Mouse (Mus musculus) kidney, postnatal 0 days (tissue): Measurements from ENCODE around the gene Btbd9. TPM values are rescaled to one million over a fixed set of nuclear protein-coding genes. Genes with fewer than 3 reads are reported as not detected.

ENCODE experiments used
- ATAC-seq: fragments of 200-750 bp; cut with Nextera tagmentation; replicated peaks from 2 replicates; pipeline ENCODE4 v1.8.0; 2017; ENCODE audit warnings: low read depth, moderate number of reproducible peaks, moderate TSS enrichment, moderate library complexity; ENCODE audit not compliant: low FRiP score
- DNase-seq: peaks from one replicate; pipeline ENCODE4 v3.0.0-alpha.2; 2016; ENCODE audit warnings: low spot score
- H3K27ac ChIP-seq: fragments of 300-500 bp; sonication (generic); 2 replicates; pipeline ENCODE4 v1.5.1; 2014; ENCODE audit warnings: mild to moderate bottlenecking
- H3K27me3 ChIP-seq: fragments of 300-500 bp; sonication (generic); 2 replicates; pipeline ENCODE4 v1.6.1; 2014; ENCODE audit warnings: low read length, mixed read lengths; ENCODE audit not compliant: insufficient read depth
- H3K36me3 ChIP-seq: fragments of 300-500 bp; sonication (generic); 2 replicates; pipeline ENCODE4 v1.6.1; 2014; ENCODE audit warnings: low read length, mixed read lengths; ENCODE audit not compliant: insufficient read depth
- H3K4me1 ChIP-seq: fragments of 300-500 bp; sonication (generic); replicated peaks from 2 replicates; pipeline ENCODE4 v1.6.1; 2014; ENCODE audit warnings: antibody characterized with exemption, low read length, mixed read lengths; ENCODE audit not compliant: insufficient read depth
- H3K4me2 ChIP-seq: fragments of 300-500 bp; sonication (generic); 2 replicates; pipeline ENCODE4 v1.6.1; 2014; ENCODE audit warnings: mild to moderate bottlenecking, low read length, moderate library complexity, mixed read lengths
- H3K4me3 ChIP-seq: fragments of 300-500 bp; sonication (generic); replicated peaks from 2 replicates; pipeline ENCODE4 v1.5.1; 2014; ENCODE audit warnings: low read depth, low read length
- H3K9ac ChIP-seq: fragments of 300-500 bp; sonication (generic); 2 replicates; pipeline ENCODE4 v1.6.1; 2014; ENCODE audit warnings: low read depth, low read length
- H3K9me3 ChIP-seq: fragments of 300-500 bp; sonication (generic); replicated peaks from 2 replicates; pipeline ENCODE4 v1.6.1; 2016; ENCODE audit warnings: low read length, inconsistent platforms, mixed read lengths
- CTCF ChIP-seq: IDR thresholded peaks from 2 replicates; pipeline ENCODE4 v1.5.1; 2016; ENCODE audit warnings: antibody characterized with exemption, low read depth, mild to moderate bottlenecking, moderate library complexity
- whole genome bisulfite sequencing: fragments of 180-500 bp; shearing (Covaris S2); extraction: QIAGEN DNeasy Blood & Tissue Kit; methylation state at CpG from one replicate; pipeline ENCODE4 v1.1.7; 2014; 5-methylcytosine and 5-hydroxymethylcytosine counted together
- polyA plus RNA-seq: library from polyadenylated mRNA; unstranded; fragments of >200 nt; fragmentation: Nextera tagmentation; extraction: Ambion mirVana; gene quantifications from 2 replicates; pipeline ENCODE4 v1.2.1, GENCODE M21; 2015

Gene Btbd9
- polyA plus RNA-seq, 1 experiment from 2014 or later = 41.1 TPM

DNA sequence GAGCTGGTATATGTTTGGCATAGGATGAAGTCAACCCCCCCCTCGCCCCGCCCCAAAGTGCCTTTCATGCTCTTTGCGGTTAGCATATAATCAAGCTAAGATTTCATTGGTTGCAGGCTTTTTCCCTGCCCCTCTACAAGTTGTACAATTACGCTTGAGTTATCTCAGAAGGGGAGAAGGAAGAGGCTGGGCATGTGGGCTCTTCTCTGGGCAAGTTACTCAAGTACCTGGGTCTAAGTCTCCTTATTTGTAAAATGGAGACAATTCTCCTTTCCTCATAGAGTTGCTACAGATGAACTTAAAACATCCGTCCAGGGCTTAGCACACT lies 33.7 kb upstream of the Btbd9 start:
- no peak overlapping the region for H3K4me3 ChIP-seq
- peaks cover 24% of the 10 kb centered on the region for H3K4me1 ChIP-seq
- 95% methylated on average over 5 of the region's 5 CpGs for WGBS
- DNase-seq (no peak), ATAC-seq (no peak)
- H3K27me3 ChIP-seq = no peaks in the 10 kb centered on the region
- no peak overlapping the region for H3K9ac ChIP-seq
- H3K4me2 ChIP-seq = no peak overlapping the region
- H3K27ac ChIP-seq = no peak overlapping the region
- no peaks in the 10 kb centered on the region for H3K36me3 ChIP-seq
- no peak for TF ChIP-seq CTCF
- no peaks in the 10 kb centered on the region for H3K9me3 ChIP-seq

DNA sequence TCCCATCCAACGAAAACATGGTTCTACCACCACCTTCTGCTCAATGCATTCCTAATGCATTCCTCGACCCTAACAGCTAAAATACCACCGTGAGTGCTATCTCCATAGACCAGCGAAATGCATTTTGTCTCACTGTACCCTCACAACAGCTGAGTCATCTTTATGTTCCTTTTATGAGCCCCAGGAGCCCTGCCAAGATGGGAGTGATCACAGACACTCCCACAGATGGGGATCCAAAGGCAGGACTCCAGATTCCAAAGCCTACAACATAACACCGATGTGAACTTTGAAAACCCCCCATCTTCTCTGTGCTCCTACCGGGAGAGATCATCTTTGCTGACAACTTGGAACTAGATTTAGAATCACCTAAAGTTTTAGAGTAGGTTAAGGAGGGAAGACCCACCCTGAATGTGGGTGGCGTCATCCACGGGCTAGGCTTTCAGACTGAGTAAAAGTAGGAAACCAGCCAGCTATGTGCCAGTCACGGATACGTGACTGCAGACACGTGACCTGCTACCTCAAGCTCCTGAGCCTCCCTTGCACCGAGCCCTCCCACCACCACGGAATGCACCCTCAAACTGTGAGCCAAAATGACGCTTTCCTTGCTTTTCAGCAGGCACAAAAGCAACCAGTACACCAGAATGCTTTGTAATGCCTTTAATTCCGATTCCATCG lies 33.2 kb upstream of the Btbd9 start:
- peaks cover 24% of the 10 kb centered on the region for H3K4me1 ChIP-seq
- peak; percentile 67 for DNase-seq
- no peak overlapping the region for H3K4me2 ChIP-seq
- H3K27me3 ChIP-seq = no peaks in the 10 kb centered on the region
- 63% methylated on average over 16 of the region's 16 CpGs for WGBS
- H3K36me3 ChIP-seq = no peaks in the 10 kb centered on the region
- no peak for ATAC-seq
- no peak overlapping the region for H3K27ac ChIP-seq
- H3K4me3 ChIP-seq = no peak overlapping the region
- TF ChIP-seq CTCF = no peak
- H3K9ac ChIP-seq = no peak overlapping the region
- H3K9me3 ChIP-seq = no peaks in the 10 kb centered on the region

DNA sequence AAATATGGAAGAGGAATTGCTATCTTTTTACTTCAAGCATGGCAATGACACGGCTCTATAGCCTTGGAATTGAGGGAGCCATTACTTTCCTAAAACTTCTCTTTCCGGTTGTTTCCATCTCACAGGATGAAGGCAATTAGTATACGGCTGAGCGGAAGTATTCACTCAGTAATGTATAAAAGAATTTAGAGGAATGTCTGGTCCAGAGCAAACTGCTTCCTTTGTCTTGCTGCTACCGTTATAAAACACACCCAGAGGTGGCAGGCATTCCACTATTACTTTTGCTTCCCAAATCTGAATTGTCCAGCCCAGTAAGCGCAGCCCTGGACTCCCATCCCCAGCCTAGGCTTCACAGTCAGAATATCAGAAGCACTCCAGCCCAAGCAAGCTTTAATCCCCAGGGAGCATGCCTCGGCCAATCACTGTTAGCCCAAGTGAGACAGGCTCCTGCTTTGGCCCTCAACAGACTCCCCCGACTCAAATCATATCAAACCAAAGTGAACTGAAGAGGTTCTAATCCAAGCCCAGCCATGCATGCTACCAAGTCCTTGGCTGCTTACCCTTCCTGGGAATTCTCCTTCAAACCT lies 31.7 kb upstream of the Btbd9 start:
- peaks cover 24% of the 10 kb centered on the region for H3K4me1 ChIP-seq
- 53% methylated on average over 8 of the region's 8 CpGs for WGBS
- peak; percentile 38 for DNase-seq

GRCm38 (mm10) chr17:30607330-30607729 lies 31.0 kb upstream of the Btbd9 start:
- Histone ChIP-seq H3K27me3 (no peaks in the 10 kb centered on the region), H3K4me3 (no peak overlapping the region), H3K36me3 (peaks cover 7% of the 10 kb centered on the region; the same call in 1 of the 2 replicates), H3K4me1 (peaks cover 24% of the 10 kb centered on the region), H3K4me2 (no peak overlapping the region), H3K27ac (0 out of 2 replicates have a peak overlapping the region, but pooled peaks have one; percentile 48), H3K9ac (no peak overlapping the region), H3K9me3 (no peaks in the 10 kb centered on the region)
- DNase-seq (no peak), ATAC-seq (no peak)
- TF ChIP-seq CTCF = no peak
- WGBS = 92% methylated on average over 7 of the region's 7 CpGs

More for the DNA sequence above, 31.7 kb upstream of the Btbd9 start:
- Histone ChIP-seq H3K4me2 (no peak overlapping the region), H3K36me3 (peaks cover under 1% of the 10 kb centered on the region; the same call in 1 of the 2 replicates), H3K9ac (no peak overlapping the region), H3K27ac (peak overlapping the region; percentile 48; the same call in 1 of the 2 replicates), H3K4me3 (no peak overlapping the region), H3K9me3 (no peaks in the 10 kb centered on the region), H3K27me3 (no peaks in the 10 kb centered on the region)
- TF ChIP-seq CTCF = no peak
- ATAC-seq = no peak

DNA sequence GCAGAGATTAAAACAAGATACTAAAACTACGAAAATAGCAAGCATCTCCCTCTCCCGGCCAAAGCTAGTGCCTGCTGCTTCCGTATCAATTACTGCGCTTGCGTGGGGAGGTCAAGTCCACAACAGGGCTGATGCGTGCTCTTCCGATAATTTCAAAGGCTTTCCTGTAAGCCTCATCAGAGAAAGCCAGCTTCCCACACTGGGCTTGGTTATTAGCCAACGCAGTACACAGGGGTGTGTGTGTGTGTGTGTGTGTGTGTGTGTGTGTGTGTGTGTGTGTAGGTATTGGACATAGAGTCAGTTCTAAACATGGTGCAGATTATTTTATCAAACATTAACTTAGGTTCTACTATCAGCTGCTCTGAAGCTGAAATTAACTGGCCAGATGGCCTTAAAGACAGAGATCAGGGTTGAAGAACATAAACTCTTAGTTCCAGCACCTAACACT lies 30.4 kb upstream of the Btbd9 start:
- WGBS = 80% methylated on average over 8 of the region's 8 CpGs
- H3K27ac ChIP-seq = no peak overlapping the region
- DNase-seq (no peak), ATAC-seq (no peak)
- H3K4me2 ChIP-seq = no peak overlapping the region
- no peak overlapping the region for H3K9ac ChIP-seq
- H3K27me3 ChIP-seq = no peaks in the 10 kb centered on the region
- no peak overlapping the region for H3K4me3 ChIP-seq
- peaks cover 24% of the 10 kb centered on the region for H3K4me1 ChIP-seq
- TF ChIP-seq CTCF = no peak
- H3K36me3 ChIP-seq = peaks cover 14% of the 10 kb centered on the region; the same call in 1 of the 2 replicates
- no peaks in the 10 kb centered on the region for H3K9me3 ChIP-seq

DNA sequence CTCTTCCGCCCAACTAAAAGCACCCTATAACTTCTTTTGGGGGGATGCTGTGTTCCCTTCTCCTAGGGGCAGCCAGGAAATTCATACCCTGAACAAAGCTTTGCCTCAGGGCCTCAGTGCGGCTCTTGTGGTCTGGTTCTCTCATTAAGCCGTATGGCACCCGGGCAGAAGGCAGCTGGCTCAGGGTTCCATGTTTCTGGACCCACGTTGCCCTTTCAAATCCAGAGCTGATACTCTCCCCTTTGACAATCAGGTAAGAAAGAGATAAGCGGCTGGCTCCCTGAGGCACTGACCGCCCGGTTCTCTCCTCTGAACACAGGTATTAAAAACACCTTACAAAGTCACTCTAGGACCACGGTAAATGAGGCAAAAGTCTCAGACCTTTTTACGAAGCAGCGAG lies 29.9 kb upstream of the Btbd9 start:
- H3K4me1 ChIP-seq = peaks cover 20% of the 10 kb centered on the region
- H3K27ac ChIP-seq = no peak overlapping the region
- ATAC-seq (no peak), DNase-seq (no peak)
- H3K27me3 ChIP-seq = no peaks in the 10 kb centered on the region
- H3K9ac ChIP-seq = no peak overlapping the region
- no peaks in the 10 kb centered on the region for H3K9me3 ChIP-seq
- TF ChIP-seq CTCF = no peak
- no peak overlapping the region for H3K4me2 ChIP-seq
- H3K36me3 ChIP-seq = peaks cover 15% of the 10 kb centered on the region; the same call in 1 of the 2 replicates
- 86% methylated on average over 11 of the region's 11 CpGs for WGBS
- H3K4me3 ChIP-seq = no peak overlapping the region
